Mouse (Mus musculus) E14TG2a.4 (cell line): ENCODE measurements around the gene Klrg1.

Experiments used
- CTCF ChIP-seq: conservative IDR thresholded peaks from 2 replicates; pipeline ENCODE4 v1.5.1; 2014; ENCODE audit warnings: low read length
- NANOG ChIP-seq: IDR thresholded peaks from 2 replicates; pipeline ENCODE4 v1.6.1; 2014; ENCODE audit warnings: borderline replicate concordance, low read length, mixed read lengths

- TF ChIP-seq CTCF: no peak
- TF ChIP-seq NANOG: no peak
These were observed 19.4 kb upstream of the Klrg1 start for GRCm38 (mm10) chr6:122302121-122302520.
